Mouse (Mus musculus): ENCODE results near the gene Ugt1a8. TPM values are rescaled to one million over a fixed set of nuclear protein-coding genes. Genes with fewer than 3 reads are reported as not detected.
A peak's percentile ranks its signal among the peaks of the same experiment; 100 is the strongest.
"Not testable (repeated sequence)": the region's sequence is repeated elsewhere in the genome, so short reads cannot be mapped to it uniquely, and the experiment has no call there.

Ugt1a8 gene
- polyA plus RNA-seq, 1 experiment from 2014 or later = not detected

GRCm38 (mm10) chr1:88094270-88094676, 6.7 kb downstream of the Ugt1a8 start:
- ATAC-seq (replicated peaks; ENCODE audit: low FRiP score) = peak; percentile 69
- not testable (repeated sequence) for H3K9me3 ChIP-seq (replicated peaks); H3K4me2 ChIP-seq; H3K36me3 ChIP-seq; H3K4me3 ChIP-seq (replicated peaks); H3K9ac ChIP-seq; H3K27me3 ChIP-seq
- WGBS = 55% methylated on average over 3 of the region's 3 CpGs
- Histone ChIP-seq H3K4me1 (peaks cover 15% of the 10 kb centered on the region), H3K27ac (peak overlapping the region; percentile 93)

DNA sequence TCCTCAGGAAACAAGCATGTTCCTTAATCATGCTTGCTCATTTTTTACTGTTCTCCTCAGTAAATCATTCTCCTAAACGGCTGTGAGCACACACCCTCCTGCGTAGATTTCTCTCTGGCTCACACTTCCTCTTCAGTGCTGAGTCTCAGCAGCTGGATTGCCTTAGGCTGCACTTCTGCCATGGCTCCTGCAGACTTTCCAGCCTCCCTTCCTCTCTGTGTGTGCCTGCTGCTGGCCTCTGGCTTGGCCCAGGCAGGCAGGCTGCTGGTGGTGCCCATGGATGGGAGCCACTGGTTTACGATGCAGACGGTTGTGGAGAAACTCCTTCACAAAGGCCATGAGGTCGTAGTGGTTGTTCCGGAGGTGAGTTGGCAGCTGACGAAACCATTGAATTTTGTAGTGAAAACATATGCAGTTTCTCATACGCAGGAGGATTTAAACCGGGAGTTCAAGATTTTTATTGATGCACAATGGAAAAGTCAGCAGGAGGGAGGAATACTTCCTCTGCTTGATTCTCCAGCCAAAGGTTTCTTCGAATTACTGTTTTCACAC, 7.4 kb downstream of the Ugt1a8 start, which contains the start of gene Ugt1a7c:
Ugt1a7c (plus strand) TSS at position 122 of the 552 bp plus-strand sequence.
- H3K9me3 ChIP-seq (replicated peaks) = no peaks in the 10 kb centered on the region
- peak within 1 kb of the TSS; percentile 29 for H3K4me3 ChIP-seq (replicated peaks)
- peak; percentile 92 for ATAC-seq (replicated peaks; ENCODE audit: low FRiP score)
- H3K4me1 ChIP-seq = peaks cover 15% of the 10 kb centered on the region
- no peak within 1 kb of the TSS; the same call in 1 of the 2 replicates for H3K9ac ChIP-seq
- H3K27ac ChIP-seq = peak within 1 kb of the TSS; percentile 93
- peak within 1 kb of the TSS; percentile 49 for H3K4me2 ChIP-seq
- 15% methylated on average over 10 of the region's 10 CpGs for WGBS
- no peaks in the 10 kb centered on the region for H3K27me3 ChIP-seq
- H3K36me3 ChIP-seq = no peaks in the 10 kb centered on the region

DNA sequence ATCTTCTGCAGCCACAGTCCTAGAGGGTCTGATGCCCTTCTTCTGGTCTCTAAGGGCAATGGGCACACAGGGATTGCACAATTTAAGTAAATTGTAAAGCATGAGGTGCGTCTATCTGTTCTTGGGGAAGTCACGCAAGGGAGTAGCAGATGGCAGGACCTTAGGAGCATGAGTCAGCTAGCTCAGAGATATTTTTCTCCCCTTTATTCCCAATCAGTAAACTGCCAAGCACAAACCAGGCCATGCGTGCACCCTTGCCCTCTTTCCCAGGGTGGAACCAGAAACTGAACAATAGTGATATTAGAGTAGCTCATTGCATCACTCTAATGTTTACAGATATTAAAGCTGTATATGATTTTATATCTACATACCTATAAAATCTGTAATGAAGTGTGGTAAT, 10.9 kb downstream of the Ugt1a8 start:
- H3K4me2 ChIP-seq; H3K4me3 ChIP-seq (replicated peaks); ATAC-seq (replicated peaks; ENCODE audit: low FRiP score); H3K9me3 ChIP-seq (replicated peaks); H3K27me3 ChIP-seq; H3K9ac ChIP-seq; H3K27ac ChIP-seq; H3K36me3 ChIP-seq: not testable (repeated sequence)
- 91% methylated on average over 3 of the region's 3 CpGs for WGBS
- peaks cover 15% of the 10 kb centered on the region for H3K4me1 ChIP-seq

GRCm38 (mm10) chr1:88099691-88100090, 12.1 kb downstream of the Ugt1a8 start:
- H3K9me3 ChIP-seq (replicated peaks); H3K4me3 ChIP-seq (replicated peaks); ATAC-seq (replicated peaks; ENCODE audit: low FRiP score); H3K36me3 ChIP-seq; H3K4me2 ChIP-seq; H3K27ac ChIP-seq; H3K27me3 ChIP-seq; H3K9ac ChIP-seq: not testable (repeated sequence)
- WGBS = 88% methylated on average over 2 of the region's 2 CpGs
- peaks cover 10% of the 10 kb centered on the region for H3K4me1 ChIP-seq

DNA sequence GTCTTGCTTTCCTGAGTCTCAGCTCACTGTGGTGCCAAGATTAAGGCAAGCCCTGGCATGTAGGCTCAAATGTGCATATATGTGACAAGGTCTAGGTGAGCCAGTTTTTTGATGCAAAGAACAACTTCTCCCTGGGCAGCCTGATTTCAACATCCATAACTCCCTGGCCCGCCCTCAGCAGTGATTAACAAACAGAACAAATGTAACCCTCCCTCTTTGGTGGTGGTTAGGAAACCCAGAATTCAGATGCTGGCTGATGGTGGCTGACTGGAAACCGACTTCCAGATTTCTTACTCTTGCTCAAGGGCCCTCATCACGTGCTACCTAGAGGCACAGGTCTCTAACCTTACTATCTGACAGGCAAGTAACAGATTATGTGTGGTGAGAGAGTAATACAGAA, 15.4 kb downstream of the Ugt1a8 start, which contains the start of gene Ugt1a6b:
Ugt1a6b (plus strand) TSS at position 234 of the 400 bp plus-strand sequence.
- H3K4me2 ChIP-seq; ATAC-seq (replicated peaks; ENCODE audit: low FRiP score); H3K4me1 ChIP-seq; H3K27me3 ChIP-seq; H3K27ac ChIP-seq; H3K9ac ChIP-seq; H3K36me3 ChIP-seq; H3K9me3 ChIP-seq (replicated peaks); H3K4me3 ChIP-seq (replicated peaks): not testable (repeated sequence)
- WGBS = 73% methylated on average over 3 of the region's 3 CpGs

DNA sequence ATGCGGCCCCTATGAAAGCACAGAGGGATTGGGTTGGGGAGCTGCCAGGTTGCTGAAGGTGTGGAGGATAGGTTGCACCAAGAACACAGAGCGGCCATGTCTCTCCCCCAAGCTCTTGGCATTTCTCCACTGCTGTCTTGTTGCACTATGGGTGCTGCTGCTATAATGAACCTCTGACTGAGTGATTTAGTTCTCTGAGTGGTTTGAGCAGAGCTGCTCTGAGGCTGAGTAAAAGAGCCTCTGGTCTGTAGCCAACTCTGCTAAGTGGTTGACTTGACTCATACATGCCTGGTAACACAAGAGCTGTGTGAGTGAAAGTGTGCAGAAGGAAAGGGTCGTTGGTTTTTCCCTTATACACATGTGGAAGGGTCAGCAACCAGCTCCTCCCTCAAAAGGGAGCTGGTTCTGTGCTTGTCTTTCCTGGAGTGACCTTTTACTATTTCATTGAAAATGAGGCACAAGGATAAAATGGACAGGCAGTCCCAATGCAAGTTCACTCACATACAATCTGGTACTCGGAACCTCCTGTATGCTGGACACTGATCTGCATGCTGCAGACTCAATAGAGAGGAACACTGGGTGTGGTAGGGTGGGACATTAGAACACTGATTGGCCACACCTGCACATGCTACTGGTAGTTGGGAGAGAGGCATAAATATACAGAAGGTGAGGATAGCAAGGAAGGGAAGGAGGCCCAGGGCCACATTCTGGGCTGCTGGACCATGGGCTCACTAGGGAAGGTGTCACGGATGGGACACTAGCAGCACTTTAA, 16.3 kb downstream of the Ugt1a8 start:
- H3K27me3 ChIP-seq; H3K9me3 ChIP-seq (replicated peaks); H3K4me2 ChIP-seq; H3K36me3 ChIP-seq; H3K9ac ChIP-seq; H3K4me1 ChIP-seq; H3K27ac ChIP-seq; ATAC-seq (replicated peaks; ENCODE audit: low FRiP score); H3K4me3 ChIP-seq (replicated peaks): not testable (repeated sequence)
- 70% methylated on average over 4 of the region's 5 CpGs for WGBS

DNA sequence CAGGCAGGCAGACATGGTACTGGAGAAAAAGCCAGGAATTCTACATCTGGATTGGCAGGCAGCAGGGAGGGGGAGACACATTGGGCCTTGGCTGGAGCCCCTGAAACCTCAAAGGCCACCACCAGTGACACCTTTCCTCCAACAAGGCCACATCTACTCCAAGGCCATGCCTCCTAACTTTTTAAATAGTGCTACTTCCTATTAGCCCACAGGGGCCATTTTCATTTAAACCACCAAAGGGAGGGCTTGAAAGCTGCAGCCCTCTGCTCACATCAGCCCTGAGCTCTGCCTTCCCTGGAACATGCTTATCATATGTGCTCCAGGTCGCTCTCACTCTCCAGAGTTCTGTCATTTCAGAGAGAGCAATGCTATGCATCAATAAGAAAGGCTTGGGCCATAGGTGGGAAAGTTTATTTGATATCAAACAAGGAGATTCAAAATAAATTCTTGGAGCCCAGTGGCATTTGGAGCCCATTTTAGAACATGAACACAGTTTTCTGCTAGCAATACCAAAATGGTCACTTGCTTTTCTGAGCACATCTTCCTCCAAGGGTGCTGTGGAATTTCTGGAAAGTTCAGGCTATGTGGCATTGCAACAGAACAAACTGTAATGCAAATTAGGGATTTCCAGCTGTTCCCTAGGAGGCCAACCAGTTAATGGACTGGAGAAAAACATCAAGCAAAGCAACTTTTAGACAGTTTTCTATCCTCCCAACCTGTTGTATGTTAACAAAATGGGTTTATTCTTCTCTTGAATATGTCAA, 17.2 kb downstream of the Ugt1a8 start:
- 96% methylated on average over 1 of the region's 1 CpGs for WGBS
- H3K4me2 ChIP-seq = no peak overlapping the region
- no peak overlapping the region for H3K9ac ChIP-seq
- no peaks in the 10 kb centered on the region for H3K27me3 ChIP-seq
- no peak overlapping the region for H3K27ac ChIP-seq
- no peak for ATAC-seq (replicated peaks; ENCODE audit: low FRiP score)
- H3K4me1 ChIP-seq = no peaks in the 10 kb centered on the region
- no peak overlapping the region for H3K4me3 ChIP-seq (replicated peaks)
- H3K9me3 ChIP-seq (replicated peaks) = no peaks in the 10 kb centered on the region
- no peaks in the 10 kb centered on the region for H3K36me3 ChIP-seq

DNA sequence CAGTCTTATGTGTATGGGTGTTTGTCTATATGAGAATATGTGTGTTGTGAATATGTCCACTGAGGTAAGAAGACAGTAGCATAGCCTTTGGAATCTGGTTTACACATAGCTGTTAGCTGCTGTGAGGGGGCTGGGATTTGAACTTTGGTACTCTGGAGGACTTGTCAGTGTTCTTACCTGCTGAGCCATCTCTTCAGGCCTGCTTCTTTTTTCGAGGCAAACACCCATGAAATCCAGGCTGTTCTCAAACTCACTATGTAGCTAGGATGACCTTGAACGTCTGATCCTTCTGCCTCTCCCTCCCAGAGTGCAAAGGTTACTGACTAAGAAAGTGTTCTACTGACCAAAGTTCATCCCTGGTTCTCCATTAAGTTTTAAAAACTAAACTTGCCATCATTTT, 18.0 kb downstream of the Ugt1a8 start:
- H3K4me1 ChIP-seq = no peaks in the 10 kb centered on the region
- H3K4me3 ChIP-seq (replicated peaks) = no peak overlapping the region
- no peaks in the 10 kb centered on the region for H3K9me3 ChIP-seq (replicated peaks)
- H3K27me3 ChIP-seq = no peaks in the 10 kb centered on the region
- ATAC-seq (replicated peaks; ENCODE audit: low FRiP score) = no peak
- H3K9ac ChIP-seq = no peak overlapping the region
- H3K4me2 ChIP-seq = no peak overlapping the region
- no peak overlapping the region for H3K27ac ChIP-seq
- 40% methylated on average over 2 of the region's 2 CpGs for WGBS
- no peaks in the 10 kb centered on the region for H3K36me3 ChIP-seq

- H3K9me3 ChIP-seq (replicated peaks); H3K4me3 ChIP-seq (replicated peaks); H3K36me3 ChIP-seq; H3K4me1 ChIP-seq; H3K9ac ChIP-seq; H3K27ac ChIP-seq; H3K4me2 ChIP-seq; H3K27me3 ChIP-seq: not testable (repeated sequence)
- peak; percentile 90 for ATAC-seq (replicated peaks; ENCODE audit: low FRiP score)
- WGBS = 67% methylated on average over 2 of the region's 2 CpGs
These were observed 21.5 kb downstream of the Ugt1a8 start for GRCm38 (mm10) chr1:88109027-88109557.

GRCm38 (mm10) chr1:88109604-88110003, 22.0 kb downstream of the Ugt1a8 start:
- not testable (repeated sequence) for H3K9me3 ChIP-seq (replicated peaks); H3K4me3 ChIP-seq (replicated peaks); H3K4me2 ChIP-seq; H3K27ac ChIP-seq; H3K36me3 ChIP-seq; ATAC-seq (replicated peaks; ENCODE audit: low FRiP score); H3K27me3 ChIP-seq; H3K9ac ChIP-seq; H3K4me1 ChIP-seq
- 67% methylated on average over 2 of the region's 2 CpGs for WGBS

DNA sequence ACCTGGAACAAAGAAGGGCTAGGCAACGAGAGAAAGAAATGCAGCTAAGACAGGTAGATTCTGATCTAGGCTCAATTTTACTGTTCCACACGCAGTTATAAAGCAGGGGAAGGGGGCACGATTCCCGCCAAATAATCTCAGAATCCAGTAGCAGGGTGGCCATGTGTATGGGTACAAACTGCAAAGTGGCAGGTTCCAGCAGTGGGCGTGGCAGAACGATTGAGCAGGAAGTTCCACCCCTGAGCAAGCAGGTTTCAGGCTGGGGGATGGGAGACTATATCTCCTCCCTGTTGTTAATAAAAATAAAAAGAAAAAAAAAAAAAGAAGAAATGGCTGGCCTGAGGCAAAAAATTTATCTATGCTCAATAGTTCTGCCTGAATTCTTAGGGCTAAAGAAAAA, 25.2 kb downstream of the Ugt1a8 start:
- H3K9ac ChIP-seq; H3K9me3 ChIP-seq (replicated peaks); H3K4me2 ChIP-seq; H3K27ac ChIP-seq; H3K4me3 ChIP-seq (replicated peaks); H3K36me3 ChIP-seq; ATAC-seq (replicated peaks; ENCODE audit: low FRiP score); H3K27me3 ChIP-seq; H3K4me1 ChIP-seq: not testable (repeated sequence)
- 93% methylated on average over 6 of the region's 6 CpGs for WGBS

GRCm38 (mm10) chr1:88120550-88120949, 32.9 kb downstream of the Ugt1a8 start:
- not testable (repeated sequence) for H3K27ac ChIP-seq; H3K9ac ChIP-seq; H3K4me3 ChIP-seq (replicated peaks); H3K27me3 ChIP-seq; H3K36me3 ChIP-seq; H3K4me1 ChIP-seq; H3K4me2 ChIP-seq; H3K9me3 ChIP-seq (replicated peaks)
- ATAC-seq (replicated peaks; ENCODE audit: low FRiP score) = peak; percentile 56; the same call in 1 of the 2 replicates
- 13% methylated on average over 4 of the region's 4 CpGs for WGBS

Measured in kidney, embryonic 15.5 days (tissue).